Mouse (Mus musculus) R1 (cell line): ENCODE results near the gene Cntnap2.
"Not testable (repeated sequence)": the region's sequence is repeated elsewhere in the genome, so short reads cannot be mapped to it uniquely, and the experiment has no call there.

Source experiments
- DNase-seq: peaks from one replicate; pipeline ENCODE4 v3.0.0-alpha.2; 2018; ENCODE audit warnings: low read depth, low spot score

Gene Cntnap2

DNA sequence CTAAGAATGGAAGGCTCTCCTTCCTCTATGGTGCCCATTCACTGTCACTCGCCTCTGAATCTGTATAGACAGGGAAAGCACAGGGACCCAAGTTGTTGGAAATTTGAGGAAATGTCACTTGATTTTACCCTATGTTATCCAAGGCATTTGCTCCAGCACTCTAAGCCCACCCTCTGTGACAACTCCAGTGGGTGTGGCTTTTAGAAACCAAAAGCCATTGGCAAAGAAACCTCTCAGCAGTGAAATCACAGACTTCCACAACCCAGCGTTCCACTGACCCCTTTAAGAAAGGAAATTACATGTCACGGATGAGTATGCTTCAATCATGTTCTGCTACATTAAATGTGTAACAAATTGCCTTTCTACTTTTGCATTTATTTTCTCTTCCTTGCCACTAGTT lies 1904.5 kb downstream of the Cntnap2 start:
- peak; percentile 13 for DNase-seq

DNA sequence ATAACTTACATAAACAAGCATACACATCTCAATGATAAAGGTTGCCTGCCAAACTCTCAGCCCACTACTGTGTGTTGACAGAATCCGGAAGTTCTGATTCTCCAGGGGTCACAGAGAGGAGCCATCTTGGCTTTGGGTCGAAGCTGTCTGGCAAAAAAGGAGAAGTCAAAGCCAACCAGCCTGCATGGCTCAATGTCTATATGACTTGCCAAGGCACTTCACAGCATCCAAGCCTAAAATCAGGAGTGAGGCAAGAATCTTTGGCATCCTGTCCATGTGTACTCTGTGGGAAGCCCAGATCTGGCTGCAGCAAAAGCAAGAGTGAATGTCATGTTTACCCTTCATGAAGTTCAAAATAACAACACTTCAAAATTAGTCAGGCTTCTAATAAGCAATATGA lies 1913.5 kb downstream of the Cntnap2 start:
- no peak for DNase-seq

DNA sequence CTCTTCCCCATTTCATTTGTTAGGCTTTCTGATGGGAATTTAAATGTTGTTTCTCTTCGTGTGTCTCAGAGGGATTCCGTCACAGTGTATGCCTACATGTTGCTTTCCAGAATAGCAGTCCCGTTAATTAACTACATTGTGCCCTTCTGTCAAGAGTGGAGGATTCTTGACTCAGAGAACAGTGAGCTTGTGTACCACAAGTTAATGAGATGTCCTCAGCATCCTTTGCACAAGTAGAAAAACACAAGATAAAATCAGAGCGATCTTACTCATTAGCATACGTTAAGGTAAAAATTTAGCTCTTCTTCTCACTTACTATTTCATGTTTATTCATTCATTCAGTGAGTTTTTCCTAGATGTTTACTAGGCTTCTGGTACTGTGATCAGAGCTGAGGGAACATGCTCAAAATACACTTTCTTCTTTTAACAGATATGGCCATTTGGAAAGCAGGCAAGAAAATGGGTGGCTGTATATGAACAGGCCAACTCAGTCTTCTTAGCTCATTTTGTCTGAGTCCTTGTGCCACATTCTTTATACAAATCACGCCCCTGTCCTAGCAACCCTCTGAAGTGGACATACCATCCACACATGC lies 1936.9 kb downstream of the Cntnap2 start:
- no peak for DNase-seq

DNA sequence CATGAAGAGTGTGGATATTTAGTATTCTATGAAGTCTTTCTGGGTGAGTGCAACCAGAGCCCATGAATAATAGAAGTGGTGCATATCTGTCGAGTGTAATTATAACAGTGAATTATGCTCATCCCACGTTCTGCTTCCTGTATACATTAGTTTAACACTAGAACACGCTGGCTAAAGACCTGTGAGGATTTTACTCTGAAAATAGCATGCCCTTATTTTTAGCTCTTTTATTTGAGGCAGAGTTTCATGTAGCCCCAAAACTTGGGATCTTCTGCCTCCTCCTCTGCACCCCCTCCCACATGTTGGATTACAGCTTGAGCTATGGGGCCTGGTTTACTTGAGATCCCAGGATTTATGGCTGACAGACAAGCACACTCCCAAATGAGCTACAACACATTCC lies 1945.3 kb downstream of the Cntnap2 start:
- no peak for DNase-seq

DNA sequence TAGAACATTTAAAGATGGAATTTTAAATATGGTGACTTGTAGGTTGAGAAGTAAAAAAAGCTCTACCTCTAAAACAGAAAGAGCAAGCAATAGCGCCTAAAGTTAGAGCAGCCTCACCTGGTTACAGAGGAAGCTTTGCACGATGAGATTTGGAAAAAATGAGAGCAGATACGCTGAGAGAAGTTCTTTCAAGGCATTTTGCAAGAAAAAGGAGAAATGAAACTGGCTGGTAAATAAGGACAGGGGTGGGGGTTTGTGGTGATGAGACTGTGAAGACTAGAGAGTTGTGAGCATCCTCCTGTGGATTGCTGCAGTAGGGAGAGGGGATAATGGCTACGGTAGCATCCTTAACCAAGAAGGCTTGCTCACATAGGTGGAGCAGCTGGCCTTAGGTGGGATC lies 1953.8 kb downstream of the Cntnap2 start:
- DNase-seq, result no peak

DNA sequence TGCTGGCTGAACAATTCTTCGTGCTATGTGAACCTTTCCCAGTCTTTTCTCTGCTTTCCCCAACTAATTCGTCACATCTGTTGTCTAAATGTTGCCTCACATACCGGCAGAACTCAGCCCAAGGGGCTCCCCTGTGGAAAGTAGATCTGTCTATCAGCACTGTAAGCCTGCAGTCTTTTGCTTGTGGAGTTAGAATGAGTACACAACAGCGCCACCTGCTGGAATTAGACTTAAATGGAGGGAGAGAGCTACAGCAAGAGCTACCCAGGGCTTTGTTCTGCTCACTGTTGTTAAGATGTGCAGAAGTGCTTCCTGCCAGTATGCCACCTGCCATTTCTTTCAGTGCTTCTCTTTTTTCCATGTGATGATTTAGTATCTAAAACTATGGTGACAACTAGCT lies 1954.4 kb downstream of the Cntnap2 start:
- peak; percentile 91 for DNase-seq

DNA sequence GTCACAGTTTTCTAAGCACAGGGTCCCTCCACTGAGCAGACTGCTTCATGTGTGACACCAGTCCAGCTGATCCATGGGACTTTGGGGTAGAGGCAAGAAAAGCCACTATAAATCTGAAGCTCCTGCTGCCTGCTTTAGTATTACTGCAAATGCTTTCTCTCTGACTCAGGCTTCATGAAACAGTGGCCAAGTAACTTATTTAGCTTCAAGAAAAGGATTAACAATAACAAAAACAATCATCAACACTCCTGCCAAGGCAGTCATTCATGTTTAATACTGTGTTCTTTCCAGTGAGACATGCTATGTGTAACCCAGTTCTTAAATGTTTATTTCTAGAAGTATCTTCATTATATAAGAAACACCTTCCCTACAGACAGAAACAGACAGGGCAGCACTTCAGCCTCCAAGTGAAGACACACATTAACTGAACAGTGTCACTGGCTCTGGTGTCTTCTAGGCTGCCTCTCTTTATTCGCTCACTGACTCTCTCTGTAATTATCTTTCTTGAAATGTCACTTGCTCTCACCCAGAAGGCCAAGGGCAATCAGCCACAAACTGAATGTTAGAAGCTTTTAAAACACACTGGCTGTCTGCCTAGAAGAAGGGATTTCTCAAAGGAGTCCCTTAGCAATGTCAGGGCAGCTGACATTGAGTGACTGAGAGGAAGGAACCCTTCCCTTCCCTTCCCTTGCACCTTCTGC lies 1955.9 kb downstream of the Cntnap2 start:
- DNase-seq, result no peak

DNA sequence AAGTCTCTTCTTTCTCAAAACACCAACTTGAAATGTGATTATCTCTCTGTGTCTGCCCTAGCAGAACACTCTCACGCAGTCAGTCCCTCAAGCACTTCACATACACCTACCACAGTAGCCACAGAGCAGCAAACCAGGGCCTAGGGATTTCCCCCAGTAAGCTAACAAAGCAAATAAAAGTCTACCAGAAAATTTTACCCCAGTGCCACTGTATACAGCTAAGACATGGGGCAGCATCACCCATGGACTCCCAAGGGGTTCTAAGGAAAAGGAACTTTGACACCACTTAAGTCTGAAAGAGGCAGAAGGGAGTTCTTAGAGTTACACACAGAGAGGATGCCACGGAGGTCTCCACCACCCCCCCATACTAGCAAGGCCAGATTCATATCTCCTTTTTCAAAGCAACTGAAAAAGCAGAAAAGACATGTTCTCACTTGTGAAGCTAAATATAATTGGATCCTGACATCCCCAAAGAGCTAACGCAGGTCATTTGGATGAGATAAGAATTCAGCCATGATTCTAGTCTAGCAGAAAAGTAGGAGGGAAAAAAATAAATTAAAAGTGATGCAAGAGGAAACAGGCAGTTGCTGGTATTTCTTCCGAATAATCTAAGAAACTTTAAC lies 1967.0 kb downstream of the Cntnap2 start:
- no peak for DNase-seq

DNA sequence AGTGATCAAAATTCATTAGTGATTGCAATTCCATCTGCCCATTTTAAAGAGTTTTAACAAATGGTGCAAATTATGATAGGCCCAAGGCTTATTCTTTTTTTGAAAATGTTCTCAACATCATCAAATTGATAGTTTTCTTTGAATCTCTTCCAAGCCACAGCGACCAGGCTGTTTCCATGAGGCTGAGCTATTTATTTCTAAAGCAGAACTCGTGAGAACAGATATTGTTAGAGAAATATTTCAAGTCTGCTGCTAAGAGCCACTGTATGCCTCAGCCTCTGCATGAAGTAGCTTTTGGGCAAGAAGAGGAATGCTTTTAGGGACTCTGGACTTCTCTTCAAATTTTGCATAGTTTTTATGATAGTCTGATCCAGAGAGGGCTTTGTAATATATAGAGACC lies 1972.2 kb downstream of the Cntnap2 start:
- DNase-seq, result no peak

DNA sequence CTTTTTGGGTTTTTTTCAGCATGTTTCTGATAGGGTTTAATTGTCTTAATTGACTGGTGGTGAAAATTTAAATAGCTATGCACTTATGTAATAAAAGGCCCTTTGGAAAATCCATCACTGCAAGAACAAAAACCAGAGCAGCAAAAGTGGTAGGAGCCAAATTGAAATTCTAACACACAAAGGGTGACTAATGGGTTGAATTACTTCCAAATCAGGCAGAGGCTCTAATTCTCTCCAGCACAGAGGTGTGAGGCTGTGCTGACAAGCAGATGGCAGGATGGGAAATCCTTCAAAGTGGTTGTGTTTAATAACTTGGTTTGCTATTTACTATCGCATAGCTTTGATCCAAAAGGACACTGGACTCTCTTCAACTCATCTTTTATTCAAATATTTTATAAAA lies 1983.4 kb downstream of the Cntnap2 start:
- no peak for DNase-seq

DNA sequence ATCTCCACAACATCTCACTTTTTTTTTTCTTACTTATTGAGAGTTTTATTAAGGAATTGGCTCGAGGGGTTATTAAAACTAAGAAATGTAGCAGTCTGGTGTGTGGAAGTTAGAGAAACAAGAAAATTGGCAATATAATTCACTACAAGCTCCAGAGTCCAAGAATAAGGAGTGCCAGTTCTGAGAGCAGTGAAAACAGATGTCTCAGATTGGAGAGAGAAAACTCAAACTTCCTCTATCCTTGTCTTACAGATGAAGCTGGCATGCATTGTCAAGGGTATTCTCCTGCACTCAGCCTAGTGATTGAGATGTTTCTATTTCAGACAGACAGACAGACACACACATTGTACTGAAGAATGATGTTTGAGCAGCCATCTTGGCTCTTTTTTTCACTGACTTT lies 1984.4 kb downstream of the Cntnap2 start:
- no peak for DNase-seq

DNA sequence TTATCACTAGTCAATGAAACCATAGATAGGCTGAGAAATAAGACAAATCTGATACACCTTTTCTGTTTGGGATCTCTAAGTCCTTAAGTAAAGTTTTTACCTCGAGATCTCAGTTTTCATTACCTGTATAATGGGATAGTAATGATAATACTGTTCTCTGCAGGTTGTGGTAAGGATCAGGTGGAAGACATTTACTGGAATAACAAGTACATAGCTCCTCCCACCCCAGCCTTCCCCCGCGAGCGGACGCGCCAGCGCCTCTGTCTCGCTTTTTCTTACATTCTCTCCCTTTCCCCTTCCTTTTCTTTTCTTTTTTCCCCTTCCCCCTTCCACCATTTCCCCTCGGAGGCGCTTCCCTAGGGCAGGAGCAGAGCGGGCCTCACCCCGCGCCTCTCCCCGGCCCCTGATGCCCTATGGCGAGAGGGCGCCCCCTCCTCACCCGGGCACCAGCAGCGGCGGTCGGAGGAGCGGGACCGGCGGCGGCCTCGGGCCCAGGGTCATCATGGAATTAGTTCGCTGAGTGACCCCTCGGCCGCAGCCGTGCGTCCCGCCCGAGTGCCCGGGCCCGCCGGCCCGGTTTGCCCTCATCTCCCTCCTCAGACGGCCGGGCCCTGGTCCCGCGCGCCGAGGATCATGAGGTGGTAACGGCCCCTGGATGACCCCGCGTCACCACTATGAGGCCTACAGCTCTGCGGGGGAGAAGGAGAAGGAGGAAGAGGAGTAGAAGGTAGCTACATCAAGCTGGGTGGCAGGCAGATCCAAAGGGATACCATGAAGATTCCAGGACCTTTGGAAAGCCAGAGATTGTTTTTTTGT lies 1985.4 kb downstream of the Cntnap2 start:
- peak; percentile 33 for DNase-seq

DNA sequence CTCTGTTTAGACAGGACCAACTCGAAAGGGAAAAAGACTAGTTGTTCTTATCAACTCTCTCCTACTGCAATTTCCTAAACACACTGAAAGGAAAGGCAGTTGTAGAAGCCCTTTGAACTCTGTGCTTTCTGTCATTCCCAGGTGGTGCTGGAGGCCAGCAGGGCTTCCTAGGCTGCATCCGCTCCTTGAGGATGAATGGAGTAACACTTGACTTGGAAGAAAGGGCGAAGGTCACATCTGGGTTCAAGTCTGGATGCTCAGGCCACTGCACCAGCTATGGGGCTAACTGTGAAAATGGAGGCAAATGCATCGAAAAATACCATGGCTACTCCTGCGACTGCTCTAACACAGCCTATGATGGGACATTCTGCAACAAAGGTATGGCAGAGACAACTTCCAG lies 1989.9 kb downstream of the Cntnap2 start:
- no peak for DNase-seq

DNA sequence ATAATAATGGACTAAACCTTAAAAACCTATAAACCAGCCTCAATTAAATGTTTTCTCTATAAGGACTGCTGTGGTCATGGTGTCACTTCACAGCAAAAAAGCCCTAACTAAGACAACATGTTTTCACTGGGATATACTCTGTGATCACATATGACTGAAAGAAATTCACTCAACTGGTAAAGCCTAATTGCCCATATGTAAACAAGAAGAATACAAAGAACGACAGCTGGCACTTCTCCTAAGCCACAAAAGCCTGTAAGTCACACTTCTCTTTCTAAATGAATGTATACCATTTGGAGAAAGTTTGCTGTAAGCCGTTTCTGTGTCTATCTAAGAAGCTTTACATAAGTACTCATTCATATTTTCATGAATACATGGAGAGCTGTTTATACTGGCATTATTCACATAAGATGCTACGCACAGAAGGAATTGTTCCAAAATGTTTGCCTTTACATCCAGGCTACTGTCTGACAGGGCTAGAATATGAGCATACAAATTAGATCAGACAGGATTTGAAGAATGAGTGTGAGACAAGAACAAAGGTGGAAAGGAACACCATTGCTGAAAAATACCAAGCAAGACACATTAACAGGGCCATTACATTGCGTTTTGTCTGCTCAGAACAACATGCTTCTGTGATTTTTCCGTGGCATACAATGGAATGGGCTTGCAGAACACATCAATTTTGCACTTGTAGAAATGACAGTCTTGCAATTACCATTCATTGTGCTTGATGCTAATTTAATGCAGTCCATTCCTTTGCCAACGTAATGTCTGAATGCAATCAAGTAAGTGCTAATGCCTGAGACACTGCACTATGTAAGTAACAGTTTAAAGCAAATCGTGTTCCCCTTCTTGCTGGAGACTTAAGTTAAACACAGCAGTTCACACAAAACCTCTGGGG lies 1991.4 kb downstream of the Cntnap2 start:
- DNase-seq, result no peak

DNA sequence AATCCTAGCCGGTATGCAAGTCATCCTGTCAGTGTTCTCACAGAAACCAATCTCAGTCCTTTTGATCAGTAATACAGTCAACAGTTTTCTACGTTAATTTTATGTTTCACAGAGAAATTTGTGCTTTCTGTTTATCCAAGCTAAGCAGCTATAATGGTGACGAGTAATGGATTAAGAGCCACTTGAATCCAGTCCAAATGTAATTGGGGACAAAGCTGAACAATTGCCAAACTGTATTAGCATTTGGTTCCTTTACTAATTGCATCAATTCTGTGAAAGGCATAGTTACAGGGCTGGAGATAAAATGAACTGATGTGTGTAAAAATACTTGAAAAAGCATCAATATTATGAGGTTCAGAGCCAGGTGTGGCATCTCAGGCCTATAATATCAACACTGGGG lies 2002.2 kb downstream of the Cntnap2 start:
- DNase-seq, result no peak

DNA sequence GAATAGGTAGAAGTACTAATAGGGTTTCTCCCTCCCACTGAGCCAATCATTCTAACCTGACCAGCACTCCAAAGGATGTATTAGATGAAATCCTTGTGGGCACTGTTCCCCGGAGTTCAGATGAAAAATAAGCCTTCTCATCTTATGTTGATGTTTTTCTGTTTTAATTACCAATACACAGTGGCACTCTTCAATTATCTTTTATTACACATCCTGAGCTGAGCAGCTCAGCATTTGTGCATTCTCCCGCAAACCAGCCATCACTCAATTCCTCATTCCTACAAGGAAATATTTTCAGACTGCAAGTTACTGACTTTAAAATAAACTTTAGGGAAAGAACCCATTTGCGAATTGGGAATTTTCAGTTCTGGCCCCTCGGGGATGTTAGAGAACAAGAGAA lies 2030.8 kb downstream of the Cntnap2 start:
- no peak for DNase-seq

DNA sequence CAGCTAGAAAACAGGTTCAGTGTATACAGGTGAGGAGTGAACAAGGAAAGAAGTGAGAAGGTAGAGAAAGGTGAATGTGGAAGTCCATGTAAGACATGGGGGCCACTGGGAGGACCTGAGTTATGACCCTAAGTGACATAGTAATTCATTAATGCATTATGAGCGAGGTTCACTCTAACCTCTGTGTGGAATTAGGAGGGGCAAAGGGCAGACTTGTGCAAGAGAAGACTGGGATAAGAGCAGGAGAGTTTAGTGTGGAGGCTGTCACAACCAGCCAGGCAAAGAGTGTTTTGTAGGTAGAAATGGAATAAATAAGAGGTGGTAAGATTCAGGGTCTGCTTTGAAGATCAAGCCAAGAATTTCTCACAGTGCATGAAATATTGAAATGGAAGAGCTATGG lies 2045.8 kb downstream of the Cntnap2 start:
- DNase-seq, result no peak

DNA sequence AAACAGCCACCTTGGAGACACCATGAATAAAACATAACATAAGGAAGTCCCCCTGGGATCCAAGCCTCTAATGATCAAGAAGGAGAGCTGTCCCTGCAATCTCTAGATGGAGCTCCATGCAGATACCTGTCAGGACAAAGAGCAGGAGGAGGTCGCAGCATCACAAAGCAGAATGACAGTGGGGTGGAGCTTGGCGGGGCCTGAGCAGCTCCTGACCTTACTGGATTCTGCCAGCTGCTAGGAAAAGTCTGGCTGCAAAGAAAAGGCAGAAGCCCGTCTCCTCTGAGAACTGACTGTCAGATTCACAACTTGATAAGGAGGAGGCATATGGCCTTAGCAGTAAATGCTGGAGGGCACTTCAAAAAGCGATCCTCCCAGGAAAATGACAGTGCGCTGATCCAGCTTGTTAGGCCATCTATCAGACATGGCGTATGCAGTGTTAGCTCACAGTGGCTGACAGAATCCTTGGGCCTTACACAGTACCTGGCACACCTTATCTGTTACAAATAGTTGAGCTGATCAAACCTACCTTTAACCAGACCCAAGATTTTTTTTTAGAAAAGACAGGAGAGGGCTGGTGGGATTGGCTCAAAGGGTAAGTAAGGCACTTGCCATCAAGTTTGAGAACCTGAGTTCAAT lies 2050.5 kb downstream of the Cntnap2 start:
- peak; percentile 35 for DNase-seq

DNA sequence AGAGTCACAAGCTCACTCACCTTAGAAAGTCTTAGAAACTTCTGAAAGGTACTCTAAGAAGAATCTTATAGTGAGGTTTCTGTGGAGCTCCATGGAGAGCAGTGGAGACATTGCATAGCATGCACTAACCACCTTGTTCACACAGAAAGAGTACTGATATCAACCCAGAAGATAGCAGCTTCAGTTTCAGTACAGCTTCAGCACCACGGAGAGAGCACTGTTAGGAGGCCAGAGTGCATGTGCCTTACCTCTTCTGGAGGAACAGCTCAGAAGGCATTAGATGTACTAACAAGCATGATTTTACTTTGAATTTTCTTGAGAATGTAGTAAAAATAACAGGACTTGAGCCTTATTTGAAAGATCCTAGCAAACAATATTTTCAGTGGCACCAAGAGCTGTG lies 2074.9 kb downstream of the Cntnap2 start:
- DNase-seq, result not testable (repeated sequence)

DNA sequence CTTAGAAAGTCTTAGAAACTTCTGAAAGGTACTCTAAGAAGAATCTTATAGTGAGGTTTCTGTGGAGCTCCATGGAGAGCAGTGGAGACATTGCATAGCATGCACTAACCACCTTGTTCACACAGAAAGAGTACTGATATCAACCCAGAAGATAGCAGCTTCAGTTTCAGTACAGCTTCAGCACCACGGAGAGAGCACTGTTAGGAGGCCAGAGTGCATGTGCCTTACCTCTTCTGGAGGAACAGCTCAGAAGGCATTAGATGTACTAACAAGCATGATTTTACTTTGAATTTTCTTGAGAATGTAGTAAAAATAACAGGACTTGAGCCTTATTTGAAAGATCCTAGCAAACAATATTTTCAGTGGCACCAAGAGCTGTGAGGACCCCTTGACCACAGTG lies 2093.9 kb downstream of the Cntnap2 start:
- DNase-seq, result not testable (repeated sequence)
